Mouse (Mus musculus): ENCODE results near the gene Tas2r124. TPM values are rescaled to one million over a fixed set of nuclear protein-coding genes. Genes with fewer than 3 reads are reported as not detected.

The Tas2r124 gene
- polyA plus RNA-seq (2015; fragmentation: Nextera tagmentation; extraction: Ambion mirVana): not detected in 2 replicates

DNA sequence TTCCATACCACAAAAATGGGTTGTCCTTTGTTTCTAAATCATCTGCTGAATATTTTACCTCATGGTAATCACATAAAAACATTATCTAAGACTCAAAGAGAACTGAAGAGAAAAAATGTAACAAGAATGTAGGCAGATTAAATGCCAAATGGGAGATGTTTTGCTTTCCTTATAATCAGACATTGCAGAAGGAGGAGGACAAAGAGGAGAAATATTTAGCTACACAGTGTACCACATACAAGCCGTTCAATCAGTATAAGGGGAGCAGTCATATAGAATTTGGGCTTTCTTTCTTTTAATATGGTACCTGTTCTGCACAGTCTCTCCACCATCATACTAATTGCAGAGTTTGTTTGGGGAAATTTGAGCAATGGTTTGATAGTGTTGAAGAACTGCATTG, at the start of gene Tas2r124:
Gene Tas2r124 (plus strand): TSS at position 301 of the 400 bp plus-strand sequence.
- no peaks in the 10 kb centered on the region for H3K4me1 ChIP-seq (ENCODE audit: control insufficient read depth, insufficient read depth, low read depth, low read length)
- H3K9me3 ChIP-seq (ENCODE audit: control insufficient read depth, low read length): no peaks in the 10 kb centered on the region
- whole genome bisulfite sequencing: 84% methylated on average over 1 of the region's 1 CpGs
- no peak within 1 kb of the TSS for H3K4me2 ChIP-seq (ENCODE audit: low read length)
- H3K9ac ChIP-seq (ENCODE audit: low read depth, low read length): no peak within 1 kb of the TSS
- no peak for ATAC-seq
- H3K4me3 ChIP-seq (ENCODE audit: low read length): no peak within 1 kb of the TSS
- no peaks in the 10 kb centered on the region for H3K27me3 ChIP-seq (replicated peaks; ENCODE audit: control insufficient read depth, insufficient read depth, low read length)
- H3K27ac ChIP-seq (ENCODE audit: low read depth, low read length): no peak within 1 kb of the TSS
- H3K36me3 ChIP-seq (ENCODE audit: control insufficient read depth, insufficient read depth, low read length): no peaks in the 10 kb centered on the region

GRCm38 (mm10) chr6:132711828-132712227, 42.7 kb upstream of the Tas2r124 start, which contains the start of gene Tas2r122:
TSS of gene Tas2r122 (minus strand) at chr6:132711928.
- WGBS: 81% methylated on average over 3 of the region's 3 CpGs
- no peak for ATAC-seq
- H3K36me3 ChIP-seq (ENCODE audit: control insufficient read depth, insufficient read depth, low read length): no peaks in the 10 kb centered on the region

DNA sequence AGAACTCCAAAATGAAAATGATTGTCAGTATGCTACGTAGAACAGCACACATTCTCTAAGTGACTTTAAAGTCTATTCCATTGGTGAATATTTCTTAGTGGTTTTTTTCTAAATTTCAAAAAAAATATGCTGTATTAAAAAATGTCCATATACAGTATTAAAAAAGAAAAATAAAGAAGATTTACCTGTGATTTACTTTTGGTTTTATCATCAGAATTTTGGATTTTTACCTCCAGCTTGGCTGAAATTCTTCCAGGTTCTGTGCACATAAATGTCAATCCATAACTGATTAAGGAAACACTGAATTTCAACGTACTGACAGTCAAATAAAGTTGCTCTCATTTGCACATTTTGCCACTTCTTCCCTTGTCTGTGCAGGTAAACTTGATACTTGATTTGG, 16.6 kb upstream of the Tas2r124 start, which contains the start of gene Tas2r115:
Gene Tas2r115 (minus strand): TSS at position 101 of the 400 bp plus-strand sequence.
- H3K9me3 ChIP-seq (ENCODE audit: control insufficient read depth, low read length): no peaks in the 10 kb centered on the region
- no peak within 1 kb of the TSS for H3K4me3 ChIP-seq (ENCODE audit: low read length)
- H3K9ac ChIP-seq (ENCODE audit: low read depth, low read length): no peak within 1 kb of the TSS
- no peaks in the 10 kb centered on the region for H3K27me3 ChIP-seq (replicated peaks; ENCODE audit: control insufficient read depth, insufficient read depth, low read length)
- no peak within 1 kb of the TSS for H3K27ac ChIP-seq (ENCODE audit: low read depth, low read length)
- H3K4me2 ChIP-seq (ENCODE audit: low read length): no peak within 1 kb of the TSS
- no peaks in the 10 kb centered on the region for H3K36me3 ChIP-seq (ENCODE audit: control insufficient read depth, insufficient read depth, low read length)
- WGBS: 81% methylated on average over 2 of the region's 2 CpGs
- H3K4me1 ChIP-seq (ENCODE audit: control insufficient read depth, insufficient read depth, low read depth, low read length): no peaks in the 10 kb centered on the region
- ATAC-seq: no peak

More at GRCm38 (mm10) chr6:132711828-132712227, 42.7 kb upstream of the Tas2r124 start, which contains the start of gene Tas2r122:
- Histone ChIP-seq H3K27me3 (replicated peaks; ENCODE audit: control insufficient read depth, insufficient read depth, low read length) (no peaks in the 10 kb centered on the region), H3K4me2 (ENCODE audit: low read length) (no peak within 1 kb of the TSS), H3K4me3 (ENCODE audit: low read length) (no peak within 1 kb of the TSS), H3K4me1 (ENCODE audit: control insufficient read depth, insufficient read depth, low read depth, low read length) (no peaks in the 10 kb centered on the region), H3K9ac (ENCODE audit: low read depth, low read length) (no peak within 1 kb of the TSS), H3K27ac (ENCODE audit: low read depth, low read length) (no peak within 1 kb of the TSS), H3K9me3 (ENCODE audit: control insufficient read depth, low read length) (no peaks in the 10 kb centered on the region)

GRCm38 (mm10) chr6:132750206-132750605, 4.3 kb upstream of the Tas2r124 start:
- ATAC-seq: no peak
- Histone ChIP-seq H3K9me3 (ENCODE audit: control insufficient read depth, low read length) (no peaks in the 10 kb centered on the region), H3K27ac (ENCODE audit: low read depth, low read length) (no peak overlapping the region), H3K4me2 (ENCODE audit: low read length) (no peak overlapping the region), H3K27me3 (replicated peaks; ENCODE audit: control insufficient read depth, insufficient read depth, low read length) (no peaks in the 10 kb centered on the region), H3K9ac (ENCODE audit: low read depth, low read length) (no peak overlapping the region), H3K4me1 (ENCODE audit: control insufficient read depth, insufficient read depth, low read depth, low read length) (no peaks in the 10 kb centered on the region), H3K4me3 (ENCODE audit: low read length) (no peak overlapping the region), H3K36me3 (ENCODE audit: control insufficient read depth, insufficient read depth, low read length) (no peaks in the 10 kb centered on the region)
- WGBS: 92% methylated on average over 2 of the region's 2 CpGs

- no peak within 1 kb of the TSS for H3K4me3 ChIP-seq (ENCODE audit: low read length)
- H3K4me2 ChIP-seq (ENCODE audit: low read length): no peak within 1 kb of the TSS
- H3K4me1 ChIP-seq (ENCODE audit: control insufficient read depth, insufficient read depth, low read depth, low read length): no peaks in the 10 kb centered on the region
- no peaks in the 10 kb centered on the region for H3K27me3 ChIP-seq (replicated peaks; ENCODE audit: control insufficient read depth, insufficient read depth, low read length)
- 95% methylated on average over 2 of the region's 2 CpGs for WGBS
- no peaks in the 10 kb centered on the region for H3K36me3 ChIP-seq (ENCODE audit: control insufficient read depth, insufficient read depth, low read length)
- no peak within 1 kb of the TSS for H3K27ac ChIP-seq (ENCODE audit: low read depth, low read length)
- ATAC-seq: no peak
- H3K9me3 ChIP-seq (ENCODE audit: control insufficient read depth, low read length): no peaks in the 10 kb centered on the region
- H3K9ac ChIP-seq (ENCODE audit: low read depth, low read length): no peak within 1 kb of the TSS
Measured at GRCm38 (mm10) chr6:132761831-132762230, 7.3 kb downstream of the Tas2r124 start, which contains the start of gene Tas2r102. TSS of gene Tas2r102 (plus strand) at chr6:132762131.

- Histone ChIP-seq H3K9ac (ENCODE audit: low read depth, low read length) (no peak within 1 kb of the TSS), H3K9me3 (ENCODE audit: control insufficient read depth, low read length) (no peaks in the 10 kb centered on the region)
- ATAC-seq: no peak
Measured at GRCm38 (mm10) chr6:132778062-132778461, 23.5 kb downstream of the Tas2r124 start, which contains the start of gene Tas2r136. TSS of gene Tas2r136 (minus strand) at chr6:132778162.

DNA sequence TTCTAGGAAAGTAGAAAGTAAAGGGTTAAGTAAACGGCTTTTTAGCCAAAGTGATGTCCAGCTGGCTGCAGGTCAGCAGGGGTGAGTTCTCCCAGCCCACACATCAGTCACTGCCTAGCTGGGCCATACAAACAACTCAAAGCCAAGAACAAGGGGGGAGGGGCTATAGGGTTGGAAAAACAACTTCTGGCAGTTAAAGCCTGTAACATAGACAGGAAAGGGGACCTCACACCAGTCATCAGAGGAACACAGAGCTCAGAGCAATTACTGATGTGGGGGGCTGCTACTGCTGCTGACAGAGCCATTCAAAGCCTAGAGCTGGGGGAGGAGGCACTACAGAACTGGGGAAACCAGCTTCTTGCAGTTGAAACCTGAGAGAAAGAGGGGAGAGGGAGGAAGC, 40.9 kb downstream of the Tas2r124 start:
- Histone ChIP-seq H3K9me3 (ENCODE audit: control insufficient read depth, low read length) (peaks cover 11% of the 10 kb centered on the region), H3K9ac (ENCODE audit: low read depth, low read length) (no peak overlapping the region), H3K4me3 (ENCODE audit: low read length) (no peak overlapping the region), H3K27me3 (replicated peaks; ENCODE audit: control insufficient read depth, insufficient read depth, low read length) (no peaks in the 10 kb centered on the region), H3K36me3 (ENCODE audit: control insufficient read depth, insufficient read depth, low read length) (no peaks in the 10 kb centered on the region), H3K4me1 (ENCODE audit: control insufficient read depth, insufficient read depth, low read depth, low read length) (no peaks in the 10 kb centered on the region), H3K4me2 (ENCODE audit: low read length) (no peak overlapping the region), H3K27ac (ENCODE audit: low read depth, low read length) (no peak overlapping the region)
- no peak for ATAC-seq
- 25% methylated on average over 1 of the region's 1 CpGs for WGBS

More at GRCm38 (mm10) chr6:132778062-132778461, 23.5 kb downstream of the Tas2r124 start, which contains the start of gene Tas2r136:
- no peak within 1 kb of the TSS for H3K4me2 ChIP-seq (ENCODE audit: low read length)
- no peaks in the 10 kb centered on the region for H3K36me3 ChIP-seq (ENCODE audit: control insufficient read depth, insufficient read depth, low read length)
- H3K27ac ChIP-seq (ENCODE audit: low read depth, low read length): no peak within 1 kb of the TSS
- H3K27me3 ChIP-seq (replicated peaks; ENCODE audit: control insufficient read depth, insufficient read depth, low read length): no peaks in the 10 kb centered on the region
- H3K4me3 ChIP-seq (ENCODE audit: low read length): no peak within 1 kb of the TSS
- H3K4me1 ChIP-seq (ENCODE audit: control insufficient read depth, insufficient read depth, low read depth, low read length): no peaks in the 10 kb centered on the region

DNA sequence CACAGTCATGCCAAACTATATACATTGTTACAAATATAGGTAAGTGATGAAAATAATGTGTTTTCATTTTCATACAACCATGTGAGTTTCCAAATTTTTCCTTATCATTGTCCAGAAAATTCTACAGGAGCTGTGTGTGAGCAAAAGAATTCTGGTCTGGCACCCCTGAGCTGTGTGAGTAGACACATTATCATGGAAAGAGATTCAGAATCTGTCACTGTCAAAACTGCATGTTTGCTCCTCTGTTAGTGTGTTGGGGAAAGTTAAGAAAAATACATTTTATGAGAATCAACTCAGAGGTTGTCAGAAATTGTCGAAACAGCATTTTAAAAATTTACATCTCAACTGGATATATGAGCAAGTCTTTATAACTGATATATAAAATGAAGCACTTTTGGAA, 48.0 kb downstream of the Tas2r124 start, which contains the start of gene Tas2r117:
Gene Tas2r117 (plus strand): TSS at position 301 of the 400 bp plus-strand sequence.
- Histone ChIP-seq H3K4me1 (ENCODE audit: control insufficient read depth, insufficient read depth, low read depth, low read length) (no peaks in the 10 kb centered on the region), H3K4me2 (ENCODE audit: low read length) (no peak within 1 kb of the TSS), H3K27ac (ENCODE audit: low read depth, low read length) (no peak within 1 kb of the TSS), H3K9ac (ENCODE audit: low read depth, low read length) (no peak within 1 kb of the TSS), H3K36me3 (ENCODE audit: control insufficient read depth, insufficient read depth, low read length) (no peaks in the 10 kb centered on the region), H3K27me3 (replicated peaks; ENCODE audit: control insufficient read depth, insufficient read depth, low read length) (no peaks in the 10 kb centered on the region), H3K4me3 (ENCODE audit: low read length) (no peak within 1 kb of the TSS), H3K9me3 (ENCODE audit: control insufficient read depth, low read length) (no peaks in the 10 kb centered on the region)
- no peak for ATAC-seq
- WGBS: 85% methylated on average over 1 of the region's 1 CpGs

Measured in hindbrain, embryonic 16.5 days (tissue).